Mouse (Mus musculus): ENCODE data around the gene Ift57. TPM values are rescaled to one million over a fixed set of nuclear protein-coding genes. Genes with fewer than 3 reads are reported as not detected.

The Ift57 gene
- total RNA-seq, 2 experiments from 2014 or later: 52.7 to 54.4 TPM

DNA sequence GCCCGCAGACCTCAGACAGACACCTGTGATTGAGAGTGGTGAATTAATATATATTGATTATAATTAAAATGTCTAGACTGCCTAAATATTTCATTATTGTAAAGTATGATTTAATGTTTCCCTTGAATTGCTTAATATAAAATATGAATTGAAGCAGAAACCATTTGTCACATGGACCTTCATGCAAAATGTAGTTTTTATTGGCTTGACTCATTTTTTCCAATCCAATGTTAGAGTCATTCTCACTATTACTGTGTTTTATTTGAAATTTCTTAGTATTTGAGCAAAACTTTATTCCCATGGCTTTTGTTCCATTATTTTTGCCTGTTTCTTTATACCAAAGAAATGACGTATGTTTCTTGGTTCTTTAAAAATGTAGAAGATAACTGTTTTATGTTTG lies 48.3 kb downstream of the Ift57 start:
- no peak for DNase-seq (ENCODE audit: extremely low spot score in 1 of 2, low spot score in 1 of 2)

DNA sequence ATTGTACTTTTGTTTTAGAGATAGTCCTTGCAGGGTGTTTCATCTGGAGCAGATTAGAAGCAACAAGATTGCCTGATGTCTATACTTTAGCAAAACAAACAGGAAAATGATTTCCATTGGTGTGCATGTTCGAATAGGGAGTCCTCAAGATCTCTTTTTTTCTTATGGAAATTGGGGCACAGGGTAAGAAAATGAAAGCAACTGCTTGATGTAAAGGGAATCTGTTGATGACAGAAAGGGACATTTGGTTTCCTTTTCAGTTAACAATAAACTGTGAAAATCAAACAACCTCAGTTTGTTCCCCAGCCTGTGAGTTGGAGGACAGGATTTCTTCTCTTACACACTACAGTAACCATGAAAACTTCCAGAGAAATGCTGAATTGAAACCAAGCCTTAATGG lies 53.9 kb downstream of the Ift57 start:
- no peak for DNase-seq (ENCODE audit: extremely low spot score in 1 of 2, low spot score in 1 of 2)

DNA sequence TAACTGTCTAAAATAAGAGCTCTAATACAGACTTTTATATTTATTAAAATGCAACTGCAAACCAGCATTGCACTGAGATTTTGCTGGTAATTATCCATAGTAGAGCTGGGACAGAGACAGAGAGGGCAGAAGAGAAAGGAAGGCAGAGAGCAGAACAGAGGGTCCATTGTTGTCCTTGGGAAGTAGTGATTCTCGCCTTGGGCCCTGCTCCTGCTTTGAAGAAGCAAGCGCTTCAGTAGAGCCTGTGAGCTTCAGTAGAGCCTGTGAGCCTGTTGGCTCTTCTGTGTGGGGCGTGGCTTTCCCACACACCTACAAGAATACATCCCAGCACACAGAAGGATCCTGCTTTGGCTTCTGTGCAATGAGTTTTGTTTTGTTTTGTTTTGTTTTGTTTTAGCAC lies 54.3 kb downstream of the Ift57 start:
- no peak for DNase-seq (ENCODE audit: extremely low spot score in 1 of 2, low spot score in 1 of 2)

DNA sequence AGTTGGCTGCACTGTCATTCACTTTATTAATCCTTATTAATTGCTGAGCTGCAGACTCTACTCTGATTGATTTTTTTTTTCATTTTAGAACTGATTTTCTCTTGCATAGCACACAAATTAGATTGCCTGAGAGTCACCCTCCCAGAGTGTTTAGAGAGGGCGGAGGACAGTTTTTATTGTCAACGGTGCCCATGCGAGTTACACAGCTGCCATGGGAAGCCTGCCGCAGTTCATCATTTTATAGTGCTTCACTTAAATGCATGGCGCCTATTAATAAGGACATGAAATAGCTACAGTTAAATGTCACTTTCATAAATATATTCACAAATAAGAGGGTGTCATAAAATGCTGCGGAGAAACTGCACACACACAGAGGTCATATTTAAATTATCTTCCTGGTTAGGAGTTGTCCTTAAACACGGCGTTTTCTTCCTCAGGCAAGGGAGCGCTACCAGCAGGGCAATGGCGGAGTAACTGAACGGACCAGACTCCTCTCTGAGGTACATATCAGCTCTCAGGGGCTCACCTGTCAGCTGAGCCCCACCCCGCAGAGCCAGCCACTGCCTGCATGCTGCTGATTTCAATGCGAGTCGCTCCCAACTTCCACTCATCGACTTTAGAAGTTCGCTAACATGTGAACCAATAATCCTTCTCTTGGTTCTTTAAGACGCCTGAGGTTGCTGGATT lies 61.6 kb downstream of the Ift57 start:
- no peak for DNase-seq (ENCODE audit: extremely low spot score in 1 of 2, low spot score in 1 of 2)

DNA sequence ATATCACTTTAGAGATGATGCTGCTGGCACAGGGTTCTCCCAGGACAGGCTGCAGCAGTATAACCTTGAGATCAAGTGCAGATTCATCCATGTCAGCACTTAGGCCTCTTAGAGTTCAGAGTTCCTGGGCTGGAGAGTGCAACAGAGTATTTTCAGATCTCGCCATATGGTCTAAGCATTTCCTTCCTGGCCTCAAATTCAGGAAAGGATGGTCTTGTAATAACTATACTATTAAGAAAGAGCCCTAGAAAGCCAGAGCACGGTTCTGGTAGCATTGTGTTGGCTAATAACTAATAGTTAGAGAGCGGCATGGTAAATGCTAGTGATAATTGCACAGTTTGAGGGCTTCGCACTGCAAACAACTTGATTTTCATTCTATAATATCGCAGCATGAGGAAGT lies 62.9 kb downstream of the Ift57 start:
- DNase-seq (ENCODE audit: extremely low spot score in 1 of 2, low spot score in 1 of 2): no peak

- DNase-seq (ENCODE audit: extremely low spot score in 1 of 2, low spot score in 1 of 2): no peak
These were observed 67.3 kb downstream of the Ift57 start for GRCm38 (mm10) chr16:49766326-49766725.

DNA sequence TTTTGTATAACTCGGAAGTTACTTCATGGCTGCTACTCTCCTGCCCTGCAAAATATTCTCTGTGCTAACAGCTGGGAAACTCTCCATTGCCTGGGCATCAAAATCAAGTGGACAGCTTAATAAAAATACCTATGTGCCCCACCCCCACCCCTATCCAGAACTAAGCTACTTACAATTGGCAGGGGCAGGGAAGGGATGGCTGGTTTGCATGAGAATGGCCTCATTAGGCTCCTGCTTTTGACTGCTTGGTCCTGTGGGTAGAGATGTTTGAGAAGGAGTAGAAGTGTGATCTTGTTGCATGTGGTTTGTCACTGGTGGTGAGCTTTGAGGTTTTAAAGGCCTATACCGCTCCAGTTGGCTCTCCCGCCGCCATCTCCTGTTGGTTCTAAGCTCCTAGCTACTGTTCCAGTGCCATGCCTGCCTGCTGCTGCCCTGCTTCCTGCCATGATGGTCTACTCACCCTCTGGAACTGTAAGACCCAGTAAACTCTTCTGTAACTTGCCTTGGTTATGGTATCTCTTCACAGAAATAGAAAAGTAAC lies 69.5 kb downstream of the Ift57 start:
- DNase-seq (ENCODE audit: extremely low spot score in 1 of 2, low spot score in 1 of 2): no peak

DNA sequence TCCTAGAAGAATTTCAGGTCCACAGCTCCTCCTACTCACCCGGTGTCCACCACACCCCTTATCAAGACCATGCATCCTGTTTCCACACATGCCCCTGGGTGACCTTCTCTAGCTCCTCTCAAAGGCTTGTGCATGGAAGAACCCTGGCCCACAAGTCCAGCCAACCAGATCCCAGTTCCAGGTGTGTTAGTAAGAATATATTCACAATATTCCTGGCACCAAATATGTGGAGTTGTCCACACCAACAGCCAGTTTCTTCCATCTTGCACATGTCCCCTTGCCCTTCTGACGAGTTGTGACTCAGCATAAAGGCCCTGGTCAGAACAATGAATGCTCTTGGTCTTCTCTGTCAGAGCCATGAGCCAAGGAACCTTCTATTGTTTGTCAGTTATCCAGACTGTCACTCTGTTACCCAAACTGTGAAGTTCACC lies 70.8 kb downstream of the Ift57 start:
- DNase-seq (ENCODE audit: extremely low spot score in 1 of 2, low spot score in 1 of 2): no peak

- DNase-seq (ENCODE audit: extremely low spot score in 1 of 2, low spot score in 1 of 2): no peak
These were observed 71.5 kb downstream of the Ift57 start for GRCm38 (mm10) chr16:49770320-49771189.

GRCm38 (mm10) chr16:49771609-49772396 lies 72.8 kb downstream of the Ift57 start:
- no peak for DNase-seq (ENCODE audit: extremely low spot score in 1 of 2, low spot score in 1 of 2)

DNA sequence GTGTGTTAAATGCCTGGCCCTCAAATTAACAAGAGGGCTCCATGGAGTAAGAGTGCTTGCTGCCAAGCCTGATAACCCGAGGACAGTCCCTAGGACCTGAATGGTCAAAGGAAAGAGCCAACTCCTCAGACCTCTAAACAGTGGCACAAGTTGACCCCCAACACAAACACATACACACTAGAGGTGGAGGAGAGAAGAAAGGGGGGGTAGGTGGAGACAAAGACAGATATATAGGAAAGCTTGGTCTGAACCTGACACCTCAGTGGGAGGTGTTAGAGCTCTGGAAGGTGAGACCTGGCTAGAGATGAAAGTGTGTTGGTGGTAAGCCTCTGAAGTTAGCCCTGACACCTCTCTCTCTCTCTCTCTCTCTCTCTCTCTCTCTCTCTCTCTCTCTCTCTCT lies 73.5 kb downstream of the Ift57 start:
- no peak for DNase-seq (ENCODE audit: extremely low spot score in 1 of 2, low spot score in 1 of 2)

- no peak for DNase-seq (ENCODE audit: extremely low spot score in 1 of 2, low spot score in 1 of 2)
These were observed 74.0 kb downstream of the Ift57 start for GRCm38 (mm10) chr16:49773068-49773467.

DNA sequence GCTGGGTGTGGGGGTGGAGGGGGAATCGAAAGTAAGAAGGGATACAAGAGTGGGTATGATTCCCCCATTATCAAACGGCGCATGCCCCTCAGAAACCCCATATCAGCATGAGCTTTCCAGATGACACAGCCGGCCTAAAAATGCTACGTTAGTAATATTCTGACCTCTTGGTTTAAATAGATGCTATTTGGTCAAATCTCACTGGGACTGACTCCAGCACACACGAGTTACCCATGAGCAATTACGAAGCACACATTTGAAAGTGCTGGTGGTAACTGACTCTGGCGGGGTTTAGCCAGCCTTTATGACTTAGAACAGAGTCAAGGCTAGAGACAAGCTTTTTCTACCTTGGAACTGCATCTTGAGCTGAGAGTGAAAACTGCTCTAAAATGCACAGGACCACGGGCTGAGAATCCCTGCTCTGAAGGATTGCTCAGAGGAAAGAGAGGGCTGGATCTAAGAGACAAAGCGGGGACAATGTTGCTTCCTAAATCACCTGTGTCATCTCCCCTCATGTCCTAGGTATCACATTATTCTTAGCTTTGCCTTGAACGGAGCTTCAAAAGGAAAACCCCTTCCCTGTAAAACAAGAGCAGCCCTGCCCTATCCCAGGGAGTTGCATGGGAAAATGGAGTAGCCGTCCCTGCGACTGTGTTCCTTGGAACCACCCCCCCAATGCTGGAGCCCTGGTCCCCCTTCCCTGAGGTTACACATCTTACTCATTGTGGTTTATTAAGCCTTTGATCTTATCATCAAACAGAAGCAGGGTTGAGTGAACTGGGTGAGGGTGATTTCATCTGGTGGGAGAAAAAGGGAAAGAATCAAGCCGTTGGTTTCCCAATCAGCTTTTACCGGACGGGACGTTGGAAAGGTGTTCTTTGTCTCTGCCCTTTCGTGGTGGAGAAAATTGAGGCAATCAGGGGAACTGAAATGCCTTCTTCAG lies 75.3 kb downstream of the Ift57 start:
- DNase-seq (ENCODE audit: extremely low spot score in 1 of 2, low spot score in 1 of 2): no peak

DNA sequence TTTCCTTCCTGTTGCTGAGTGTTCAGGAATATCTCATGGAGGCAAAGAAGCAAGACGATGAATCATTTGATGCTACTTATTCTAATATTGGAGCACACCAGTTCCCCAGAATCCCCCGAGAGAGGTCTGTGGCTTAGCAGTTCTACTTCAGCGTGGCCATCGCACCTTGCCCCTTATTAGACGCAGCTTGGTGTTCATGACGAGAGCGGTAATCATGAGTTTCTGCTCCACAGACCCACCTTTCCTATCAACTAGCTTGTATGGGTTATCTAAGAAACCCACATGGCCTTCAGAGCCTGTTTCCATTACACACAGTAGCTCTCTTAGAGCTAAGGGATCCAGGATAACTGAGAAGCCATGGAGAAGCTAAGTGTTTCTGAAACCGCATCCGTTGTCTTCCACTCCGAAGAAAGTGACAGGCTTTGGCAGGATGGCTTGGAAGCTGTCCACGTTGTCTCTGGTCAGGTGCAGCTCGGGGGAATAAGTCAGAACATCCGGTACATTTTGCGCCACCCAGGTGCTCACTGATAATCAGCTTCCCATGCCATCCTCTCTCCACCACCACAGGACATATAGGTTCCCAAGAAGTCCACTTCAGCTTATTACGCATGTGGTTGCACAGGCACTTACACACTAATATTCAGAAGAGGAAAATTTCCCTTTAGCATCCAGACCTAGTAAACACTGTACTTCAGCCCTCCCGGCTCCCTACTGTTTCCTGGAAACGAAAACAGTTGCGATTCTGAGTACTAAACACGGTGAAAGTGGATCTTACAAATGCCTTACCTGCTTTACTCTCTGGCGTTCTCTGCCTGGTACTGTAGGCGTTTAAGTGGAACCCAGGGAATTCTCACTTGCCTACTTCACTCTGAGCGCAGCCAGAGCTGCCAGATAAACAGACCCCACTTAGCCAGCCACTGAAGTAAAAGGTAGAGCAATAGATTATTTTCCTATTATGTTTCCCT lies 76.3 kb downstream of the Ift57 start:
- DNase-seq (ENCODE audit: extremely low spot score in 1 of 2, low spot score in 1 of 2): no peak

DNA sequence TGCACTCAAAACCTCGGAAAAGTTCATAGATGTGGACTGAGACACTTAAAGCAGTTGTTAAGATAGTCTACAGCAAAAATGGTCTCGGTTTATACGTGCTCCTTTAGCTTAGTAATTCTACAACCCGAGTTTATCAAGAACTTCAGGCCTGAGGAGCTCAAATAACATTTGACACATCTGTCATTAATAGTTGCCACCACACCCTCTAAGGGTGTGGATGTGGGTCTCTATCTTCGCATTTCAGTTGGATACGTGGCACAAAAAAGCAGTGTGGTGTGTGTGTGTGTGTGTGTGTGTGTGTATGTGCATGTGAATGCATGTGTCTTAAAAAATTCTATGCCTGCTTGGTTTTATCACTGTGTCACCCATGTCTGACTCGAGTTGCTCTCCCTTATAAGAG lies 77.9 kb downstream of the Ift57 start:
- DNase-seq (ENCODE audit: extremely low spot score in 1 of 2, low spot score in 1 of 2): no peak

DNA sequence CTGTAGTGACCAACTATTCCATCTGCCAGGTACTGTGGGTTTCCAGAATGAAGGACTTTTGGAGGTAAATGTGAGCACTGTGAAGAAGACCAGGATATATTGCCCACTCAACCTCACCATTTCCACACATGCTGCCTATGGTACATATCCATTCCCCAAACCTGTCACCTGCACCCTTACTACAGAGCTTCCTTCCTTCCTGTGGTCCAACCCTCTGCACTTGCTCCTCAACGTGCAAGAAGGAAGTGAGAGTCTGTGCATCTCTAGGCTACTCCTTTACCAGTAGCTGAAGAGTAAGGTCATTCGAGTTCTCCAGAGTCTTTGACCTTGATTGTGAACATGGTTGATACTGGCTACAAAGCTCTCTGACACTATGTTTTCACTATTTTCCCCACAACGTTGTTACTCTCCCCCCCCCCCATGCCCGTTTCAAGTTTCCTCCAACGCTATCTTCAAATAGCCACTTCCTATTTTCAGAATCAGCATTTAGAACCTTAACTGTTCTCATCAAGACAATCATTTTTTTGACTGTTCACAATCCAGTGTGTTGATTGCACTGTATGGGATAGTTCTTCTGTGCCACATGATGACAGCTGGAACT lies 82.6 kb downstream of the Ift57 start:
- no peak for DNase-seq (ENCODE audit: extremely low spot score in 1 of 2, low spot score in 1 of 2)

- no peak for DNase-seq (ENCODE audit: extremely low spot score in 1 of 2, low spot score in 1 of 2)
These were observed 84.3 kb downstream of the Ift57 start for GRCm38 (mm10) chr16:49783369-49783768.

DNA sequence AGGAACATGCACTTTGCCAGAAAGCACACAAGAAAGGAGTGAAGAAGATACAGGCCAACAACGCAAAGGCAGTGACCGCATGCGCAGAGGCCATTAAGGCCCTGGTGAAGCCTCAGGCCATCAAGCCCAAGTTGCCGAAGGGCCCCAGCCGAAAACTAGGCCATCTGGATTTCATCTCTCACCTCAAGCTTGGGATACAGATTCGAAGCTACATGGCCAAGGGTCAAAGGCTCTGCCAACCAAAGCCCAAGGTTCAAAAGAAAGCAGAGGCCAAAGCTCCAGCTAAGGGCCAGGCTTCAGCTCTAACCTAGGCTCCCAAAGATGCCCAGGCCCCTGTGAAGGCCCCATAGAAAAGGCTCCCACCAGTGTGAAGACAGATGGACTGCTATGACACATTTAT lies 87.1 kb downstream of the Ift57 start:
- no peak for DNase-seq (ENCODE audit: extremely low spot score in 1 of 2, low spot score in 1 of 2)
